Mouse (Mus musculus): ENCODE results near the gene A4galt. TPM values are rescaled to one million over a fixed set of nuclear protein-coding genes. Genes with fewer than 3 reads are reported as not detected.

A4galt gene
- polyA plus RNA-seq, 1 experiment from 2014 or later, result 0.17 TPM

DNA sequence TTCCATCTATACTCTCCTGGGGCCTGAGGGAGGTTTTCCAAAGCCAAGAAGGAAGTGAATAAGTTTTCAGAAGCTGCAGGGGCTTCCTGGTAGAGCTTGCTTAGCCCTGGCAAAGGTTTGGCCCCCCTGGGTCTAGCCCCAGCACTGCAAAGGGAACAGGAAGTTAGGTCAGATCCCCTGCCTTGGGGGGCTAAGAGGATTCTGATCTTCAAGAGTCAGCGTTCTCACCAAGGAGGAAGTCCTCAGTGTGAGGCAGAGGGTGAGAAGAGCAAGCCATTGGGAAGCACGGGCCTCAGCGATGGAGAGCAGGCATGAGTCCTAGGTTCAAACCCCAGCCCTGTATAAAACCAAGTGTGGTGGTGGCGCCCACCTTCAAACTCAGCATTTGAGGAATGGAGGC is 4.9 kb upstream of the A4galt start:
- Histone ChIP-seq H3K27me3 (ENCODE audit: control insufficient read depth, insufficient read depth, low read length) (peaks cover 14% of the 10 kb centered on the region), H3K4me3 (ENCODE audit: low read depth, low read length) (no peak overlapping the region), H3K9ac (ENCODE audit: low read depth, low read length) (no peak overlapping the region), H3K27ac (ENCODE audit: low read depth, low read length) (no peak overlapping the region), H3K4me1 (ENCODE audit: control insufficient read depth, insufficient read depth, low read length) (no peaks in the 10 kb centered on the region), H3K9me3 (replicated peaks; ENCODE audit: control insufficient read depth, low read length) (no peaks in the 10 kb centered on the region), H3K4me2 (no peak overlapping the region), H3K36me3 (ENCODE audit: control insufficient read depth, insufficient read depth, low read length) (no peaks in the 10 kb centered on the region)
- 62% methylated on average over 4 of the region's 4 CpGs for WGBS (ENCODE audit: insufficient replicate concordance)
- ATAC-seq (replicated peaks; ENCODE audit: insufficient number of reproducible peaks, low FRiP score, low TSS enrichment), result no peak

- 79% methylated on average over 7 of the region's 7 CpGs for WGBS (ENCODE audit: insufficient replicate concordance)
- H3K4me2 ChIP-seq, result no peak overlapping the region
- H3K9me3 ChIP-seq (replicated peaks; ENCODE audit: control insufficient read depth, low read length), result no peaks in the 10 kb centered on the region
- H3K27me3 ChIP-seq (ENCODE audit: control insufficient read depth, insufficient read depth, low read length), result peaks cover 19% of the 10 kb centered on the region
- no peak overlapping the region for H3K4me3 ChIP-seq (ENCODE audit: low read depth, low read length)
- no peaks in the 10 kb centered on the region for H3K36me3 ChIP-seq (ENCODE audit: control insufficient read depth, insufficient read depth, low read length)
- no peak overlapping the region for H3K9ac ChIP-seq (ENCODE audit: low read depth, low read length)
- no peak overlapping the region for H3K27ac ChIP-seq (ENCODE audit: low read depth, low read length)
- ATAC-seq (replicated peaks; ENCODE audit: insufficient number of reproducible peaks, low FRiP score, low TSS enrichment), result no peak
- peaks cover 3% of the 10 kb centered on the region; the same call in 1 of the 2 replicates for H3K4me1 ChIP-seq (ENCODE audit: control insufficient read depth, insufficient read depth, low read length)
These were observed 4.4 kb upstream of the A4galt start for GRCm38 (mm10) chr15:83255944-83256343.

DNA sequence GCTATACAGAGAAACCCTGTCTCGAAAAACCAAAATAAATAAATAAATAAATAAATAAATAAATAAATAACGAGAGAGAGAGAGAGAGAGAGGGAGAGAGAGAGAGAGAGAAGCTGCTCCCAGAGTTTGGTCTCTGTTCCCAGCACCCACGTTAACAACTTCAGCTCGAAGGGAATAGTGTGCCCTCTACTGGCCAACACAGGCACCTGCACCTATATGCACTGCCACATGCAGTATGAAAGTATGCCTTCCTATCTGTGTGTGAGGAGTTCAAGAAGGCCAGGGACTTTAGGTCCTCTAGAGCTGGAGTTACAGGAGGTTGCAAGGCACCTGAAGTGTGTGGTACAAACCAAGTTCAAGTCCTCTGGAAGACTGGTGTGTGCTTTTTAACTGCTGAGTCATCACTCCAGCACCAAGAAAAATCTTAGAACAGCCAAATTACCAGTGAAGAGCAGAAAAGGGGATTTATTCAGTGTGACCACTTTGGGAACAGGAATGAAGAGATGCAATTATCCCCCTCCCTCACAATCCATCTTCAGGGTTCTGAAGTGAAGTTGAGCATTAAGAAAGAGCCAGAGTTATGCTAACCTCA is 3.7 kb upstream of the A4galt start:
- no peak overlapping the region for H3K4me3 ChIP-seq (ENCODE audit: low read depth, low read length)
- H3K4me2 ChIP-seq, result no peak overlapping the region
- H3K36me3 ChIP-seq (ENCODE audit: control insufficient read depth, insufficient read depth, low read length), result no peaks in the 10 kb centered on the region
- H3K4me1 ChIP-seq (ENCODE audit: control insufficient read depth, insufficient read depth, low read length), result peaks cover 6% of the 10 kb centered on the region; the same call in 1 of the 2 replicates
- H3K27me3 ChIP-seq (ENCODE audit: control insufficient read depth, insufficient read depth, low read length), result peaks cover 26% of the 10 kb centered on the region
- no peak for ATAC-seq (replicated peaks; ENCODE audit: insufficient number of reproducible peaks, low FRiP score, low TSS enrichment)
- H3K27ac ChIP-seq (ENCODE audit: low read depth, low read length), result no peak overlapping the region
- 88% methylated on average over 4 of the region's 4 CpGs for WGBS (ENCODE audit: insufficient replicate concordance)
- H3K9me3 ChIP-seq (replicated peaks; ENCODE audit: control insufficient read depth, low read length), result no peaks in the 10 kb centered on the region
- no peak overlapping the region for H3K9ac ChIP-seq (ENCODE audit: low read depth, low read length)

DNA sequence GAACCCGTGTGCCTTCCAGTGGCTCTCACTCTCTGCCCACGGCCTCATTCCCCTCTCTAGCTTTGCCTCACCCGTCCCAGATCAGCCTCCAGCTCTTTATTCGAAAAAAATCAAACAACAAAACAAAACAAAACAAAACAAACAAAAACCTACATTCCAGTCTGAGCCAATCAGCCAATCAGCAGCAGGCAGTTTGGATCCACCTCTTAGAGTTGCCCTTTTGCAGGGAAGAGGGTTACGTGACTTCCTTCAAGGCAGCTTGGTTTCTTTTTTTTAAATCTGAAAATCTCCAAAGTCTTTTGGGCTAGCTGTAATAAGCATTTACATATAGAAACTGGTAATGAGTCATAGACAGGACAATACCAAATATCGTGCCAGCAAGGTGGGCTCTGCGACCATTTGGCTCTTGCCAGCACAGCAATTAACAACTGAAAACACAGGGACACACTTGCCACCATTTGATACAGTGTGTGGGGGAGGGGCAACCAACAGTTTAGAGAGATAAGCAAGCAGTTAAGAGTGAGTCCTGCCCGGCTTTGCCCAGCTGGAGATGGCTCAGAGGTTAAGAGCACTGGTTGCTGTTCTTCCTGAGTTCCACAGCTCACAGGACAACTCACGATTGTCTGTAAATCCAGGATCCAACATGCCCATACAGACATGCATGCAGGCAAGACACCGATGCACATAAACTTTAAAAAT is 2.9 kb upstream of the A4galt start:
- H3K4me2 ChIP-seq, result no peak overlapping the region
- H3K4me3 ChIP-seq (ENCODE audit: low read depth, low read length), result no peak overlapping the region
- 35% methylated on average over 10 of the region's 10 CpGs for WGBS (ENCODE audit: insufficient replicate concordance)
- no peak overlapping the region for H3K27ac ChIP-seq (ENCODE audit: low read depth, low read length)
- no peak overlapping the region for H3K9ac ChIP-seq (ENCODE audit: low read depth, low read length)
- H3K27me3 ChIP-seq (ENCODE audit: control insufficient read depth, insufficient read depth, low read length), result peaks cover 30% of the 10 kb centered on the region
- ATAC-seq (replicated peaks; ENCODE audit: insufficient number of reproducible peaks, low FRiP score, low TSS enrichment), result no peak
- peaks cover 6% of the 10 kb centered on the region; the same call in 1 of the 2 replicates for H3K4me1 ChIP-seq (ENCODE audit: control insufficient read depth, insufficient read depth, low read length)
- H3K36me3 ChIP-seq (ENCODE audit: control insufficient read depth, insufficient read depth, low read length), result no peaks in the 10 kb centered on the region
- H3K9me3 ChIP-seq (replicated peaks; ENCODE audit: control insufficient read depth, low read length), result no peaks in the 10 kb centered on the region

GRCm38 (mm10) chr15:83252060-83252459 is 486 bp upstream of the A4galt start:
- peaks cover 6% of the 10 kb centered on the region; the same call in 1 of the 2 replicates for H3K4me1 ChIP-seq (ENCODE audit: control insufficient read depth, insufficient read depth, low read length)
- no peaks in the 10 kb centered on the region for H3K36me3 ChIP-seq (ENCODE audit: control insufficient read depth, insufficient read depth, low read length)
- no peak overlapping the region for H3K4me2 ChIP-seq
- 69% methylated on average over 14 of the region's 14 CpGs for WGBS (ENCODE audit: insufficient replicate concordance)
- H3K9me3 ChIP-seq (replicated peaks; ENCODE audit: control insufficient read depth, low read length), result no peaks in the 10 kb centered on the region
- H3K4me3 ChIP-seq (ENCODE audit: low read depth, low read length), result no peak overlapping the region
- ATAC-seq (replicated peaks; ENCODE audit: insufficient number of reproducible peaks, low FRiP score, low TSS enrichment), result no peak
- H3K27ac ChIP-seq (ENCODE audit: low read depth, low read length), result no peak overlapping the region
- H3K9ac ChIP-seq (ENCODE audit: low read depth, low read length), result no peak overlapping the region
- H3K27me3 ChIP-seq (ENCODE audit: control insufficient read depth, insufficient read depth, low read length), result peaks cover 30% of the 10 kb centered on the region

DNA sequence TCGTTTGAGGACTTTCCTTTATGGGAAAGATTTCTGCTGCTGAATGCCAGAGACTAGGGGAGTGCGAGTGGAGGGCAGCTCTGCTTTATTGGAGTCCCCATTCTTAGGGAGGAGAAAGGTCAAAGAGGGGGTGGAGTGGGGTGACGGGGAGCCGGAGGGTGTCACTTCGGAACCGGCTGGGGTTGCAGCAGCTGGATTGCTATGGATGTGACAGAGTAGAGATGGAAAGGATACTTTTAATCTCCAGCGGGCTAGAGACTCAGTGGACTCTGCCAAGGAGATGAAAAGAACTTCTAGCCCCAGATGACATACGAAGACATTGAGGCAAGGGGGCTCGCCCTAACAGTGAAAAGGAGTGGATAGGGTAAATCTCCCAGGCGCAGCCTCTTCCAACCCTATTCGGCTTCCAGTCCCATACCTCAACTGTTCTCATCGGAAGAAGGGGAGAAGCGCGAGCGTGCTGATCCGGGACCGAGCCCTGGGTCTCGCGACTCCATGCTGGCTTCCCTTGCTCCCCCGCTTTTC is 861 bp downstream of the A4galt start:
- H3K27ac ChIP-seq (ENCODE audit: low read depth, low read length), result no peak overlapping the region
- peak overlapping the region; percentile 55; the same call in 1 of the 2 replicates for H3K9ac ChIP-seq (ENCODE audit: low read depth, low read length)
- no peaks in the 10 kb centered on the region for H3K9me3 ChIP-seq (replicated peaks; ENCODE audit: control insufficient read depth, low read length)
- 1% methylated on average over 20 of the region's 20 CpGs for WGBS (ENCODE audit: insufficient replicate concordance)
- no peak for ATAC-seq (replicated peaks; ENCODE audit: insufficient number of reproducible peaks, low FRiP score, low TSS enrichment)
- H3K4me3 ChIP-seq (ENCODE audit: low read depth, low read length), result peak overlapping the region; percentile 55
- peak overlapping the region; percentile 89 for H3K4me2 ChIP-seq
- H3K4me1 ChIP-seq (ENCODE audit: control insufficient read depth, insufficient read depth, low read length), result peaks cover 6% of the 10 kb centered on the region; the same call in 1 of the 2 replicates
- H3K27me3 ChIP-seq (ENCODE audit: control insufficient read depth, insufficient read depth, low read length), result peaks cover 30% of the 10 kb centered on the region
- no peaks in the 10 kb centered on the region for H3K36me3 ChIP-seq (ENCODE audit: control insufficient read depth, insufficient read depth, low read length)

GRCm38 (mm10) chr15:83249535-83250287 is 1.9 kb downstream of the A4galt start:
- 89% methylated on average over 12 of the region's 12 CpGs for WGBS (ENCODE audit: insufficient replicate concordance)
- ATAC-seq (replicated peaks; ENCODE audit: insufficient number of reproducible peaks, low FRiP score, low TSS enrichment), result no peak
- H3K27ac ChIP-seq (ENCODE audit: low read depth, low read length), result no peak overlapping the region

DNA sequence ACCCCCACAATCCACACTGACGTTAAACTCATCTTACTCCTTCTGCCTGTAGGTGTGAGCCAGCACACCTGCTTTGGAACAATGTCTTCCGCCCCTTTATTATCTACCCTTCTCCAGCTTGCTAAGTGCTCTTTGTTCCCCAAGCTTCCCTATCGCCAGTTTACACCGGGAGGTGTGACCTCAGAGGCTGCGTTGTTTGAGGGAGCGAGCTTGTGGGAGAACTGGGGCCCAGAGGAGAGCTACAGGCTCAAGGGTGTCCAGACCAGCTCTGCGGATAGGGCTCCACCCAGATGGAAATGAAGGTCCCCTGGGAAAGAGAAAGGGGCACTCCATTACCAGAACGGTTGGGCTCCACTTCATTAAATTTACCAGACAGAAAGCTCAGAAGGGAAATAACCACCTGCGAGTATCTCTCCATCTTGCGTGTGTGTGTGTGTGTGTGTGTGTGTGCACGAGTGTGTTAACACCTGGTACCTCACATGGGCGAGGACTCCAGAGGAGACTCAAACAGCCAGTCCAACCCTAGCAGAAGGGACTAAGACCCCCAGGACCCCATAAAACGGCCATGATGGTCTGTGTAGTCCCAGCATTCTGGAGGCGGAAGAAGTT is 3.2 kb downstream of the A4galt start:
- Histone ChIP-seq H3K36me3 (ENCODE audit: control insufficient read depth, insufficient read depth, low read length) (no peaks in the 10 kb centered on the region), H3K27ac (ENCODE audit: low read depth, low read length) (no peak overlapping the region), H3K27me3 (ENCODE audit: control insufficient read depth, insufficient read depth, low read length) (peaks cover 30% of the 10 kb centered on the region), H3K4me3 (ENCODE audit: low read depth, low read length) (no peak overlapping the region), H3K9ac (ENCODE audit: low read depth, low read length) (no peak overlapping the region), H3K9me3 (replicated peaks; ENCODE audit: control insufficient read depth, low read length) (no peaks in the 10 kb centered on the region), H3K4me1 (ENCODE audit: control insufficient read depth, insufficient read depth, low read length) (peaks cover 6% of the 10 kb centered on the region; the same call in 1 of the 2 replicates), H3K4me2 (no peak overlapping the region)
- ATAC-seq (replicated peaks; ENCODE audit: insufficient number of reproducible peaks, low FRiP score, low TSS enrichment), result no peak
- WGBS (ENCODE audit: insufficient replicate concordance), result 51% methylated on average over 14 of the region's 14 CpGs

More at GRCm38 (mm10) chr15:83249535-83250287, 1.9 kb downstream of the A4galt start:
- Histone ChIP-seq H3K4me1 (ENCODE audit: control insufficient read depth, insufficient read depth, low read length) (peaks cover 6% of the 10 kb centered on the region; the same call in 1 of the 2 replicates), H3K27me3 (ENCODE audit: control insufficient read depth, insufficient read depth, low read length) (peaks cover 30% of the 10 kb centered on the region), H3K36me3 (ENCODE audit: control insufficient read depth, insufficient read depth, low read length) (no peaks in the 10 kb centered on the region), H3K4me2 (no peak overlapping the region), H3K9ac (ENCODE audit: low read depth, low read length) (no peak overlapping the region), H3K9me3 (replicated peaks; ENCODE audit: control insufficient read depth, low read length) (no peaks in the 10 kb centered on the region), H3K4me3 (ENCODE audit: low read depth, low read length) (no peak overlapping the region)
